Mouse (Mus musculus) CD8-positive naive resting alpha-beta T cell, adult 2 months (primary cell): ENCODE results near the gene Rnf128.
"Not testable (repeated sequence)": the region's sequence is repeated elsewhere in the genome, so short reads cannot be mapped to it uniquely, and the experiment has no call there.

ENCODE experiments used
- DNase-seq, 2 experiments: peaks; one replicate each; pipeline ENCODE4 v3.0.0; 2022; ENCODE audit warnings: low read depth in 2 of 2, low spot score in 2 of 2

Gene Rnf128

DNA sequence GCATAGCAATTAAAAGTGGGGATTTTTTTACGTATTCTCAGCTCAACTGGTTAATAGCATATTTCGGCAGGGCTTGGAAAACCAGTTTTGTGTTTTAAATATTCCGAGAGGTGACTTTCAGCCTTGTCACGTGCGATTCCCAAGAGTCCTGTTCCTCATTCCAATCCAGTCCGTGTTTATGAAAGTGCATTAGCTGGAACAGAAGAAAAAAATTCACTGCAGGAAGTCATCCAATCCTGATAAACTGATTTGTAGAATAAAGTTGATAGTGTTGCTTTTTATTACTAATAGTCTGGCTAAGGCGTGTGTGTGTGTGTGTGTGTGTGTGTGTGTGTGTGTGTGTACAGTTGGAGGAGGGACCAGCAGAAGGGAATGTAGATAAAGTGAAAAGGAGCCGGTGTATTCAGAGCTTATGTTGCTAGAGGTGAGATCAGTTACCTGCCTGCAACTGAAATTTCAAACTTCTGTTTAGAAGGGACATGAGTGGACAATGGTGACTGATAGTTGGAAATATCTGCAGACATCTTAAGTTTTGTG is at the start of gene Rnf128:
Gene Rnf128 (plus strand): TSS at position 392 of the 537 bp plus-strand sequence.
- DNase-seq, result no peak

DNA sequence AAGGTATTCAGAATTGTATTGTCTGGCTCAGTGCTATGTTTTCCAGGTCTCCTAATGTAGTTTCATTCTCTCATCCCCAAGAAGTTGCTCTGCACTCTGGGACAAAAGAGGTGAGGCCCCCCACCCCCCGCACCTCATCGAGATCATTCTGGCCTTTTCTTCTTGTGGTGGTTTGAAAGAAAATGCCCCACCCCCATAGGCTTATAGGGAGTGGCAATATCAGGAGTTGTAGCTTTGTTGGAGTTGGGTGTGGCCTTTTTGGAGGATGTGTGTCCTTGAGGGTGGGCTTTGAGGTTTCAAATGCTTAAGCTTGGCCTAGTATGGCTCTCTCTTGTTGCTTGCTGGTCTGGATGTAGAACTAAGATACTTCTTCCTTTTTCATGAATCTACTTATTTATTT is 47.0 kb upstream of the Rnf128 start:
- no peak for DNase-seq

DNA sequence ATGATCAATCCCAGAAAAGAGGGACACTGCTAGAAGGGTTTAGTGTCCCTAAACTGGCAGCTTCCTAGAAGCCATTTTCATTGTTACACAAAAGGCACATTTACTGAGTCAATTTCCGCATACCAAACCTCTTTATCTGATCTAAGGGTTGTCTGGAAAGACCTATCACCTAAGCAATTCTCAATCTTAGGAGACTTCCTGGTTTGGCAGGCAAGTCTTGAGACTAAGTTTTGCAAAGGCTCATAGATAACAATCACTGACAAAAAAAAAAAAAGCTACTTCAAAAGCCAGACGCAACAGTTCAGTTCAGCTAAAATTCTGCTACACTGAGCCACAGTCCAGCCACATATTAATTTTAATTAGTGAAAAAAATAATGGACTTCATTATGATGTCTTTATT is 43.9 kb upstream of the Rnf128 start:
- DNase-seq, result no peak

DNA sequence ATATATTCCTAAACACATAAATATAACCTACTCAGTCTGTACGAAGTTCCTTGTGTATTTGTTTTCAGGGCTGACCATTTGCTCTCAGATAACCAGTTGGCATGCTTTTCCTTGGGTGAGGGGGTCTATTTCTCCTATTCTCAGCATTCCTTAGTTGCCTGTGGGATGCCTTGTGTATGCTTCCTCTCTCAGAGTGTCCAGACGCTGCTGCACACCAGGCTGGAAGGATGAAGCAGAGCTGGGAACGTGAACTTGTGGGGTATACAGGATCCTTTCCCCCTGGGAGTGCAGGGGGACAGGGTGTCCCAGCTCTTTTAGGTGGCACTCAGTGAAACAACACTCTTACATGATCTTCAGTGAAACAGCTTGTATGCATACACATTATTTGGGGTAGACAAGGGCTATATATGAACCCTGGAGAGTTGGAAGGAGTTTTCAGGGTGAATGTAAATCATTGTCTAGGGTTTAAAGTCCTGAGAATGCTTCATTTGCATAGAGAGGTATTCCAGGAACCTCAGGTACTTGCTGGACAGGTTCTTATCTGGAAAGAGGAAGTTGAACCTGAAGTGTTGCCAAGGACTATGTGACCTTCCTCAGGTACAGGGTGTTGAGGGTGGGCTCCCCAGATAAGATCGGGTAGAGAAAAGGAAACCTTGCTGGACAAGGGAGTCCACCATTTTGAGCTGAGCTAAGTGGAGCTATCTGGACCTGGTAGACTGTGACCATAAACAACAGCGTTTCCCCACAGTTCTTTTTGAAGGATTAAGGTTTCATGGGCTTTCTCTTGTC is 38.6 kb upstream of the Rnf128 start:
- no peak for DNase-seq

DNA sequence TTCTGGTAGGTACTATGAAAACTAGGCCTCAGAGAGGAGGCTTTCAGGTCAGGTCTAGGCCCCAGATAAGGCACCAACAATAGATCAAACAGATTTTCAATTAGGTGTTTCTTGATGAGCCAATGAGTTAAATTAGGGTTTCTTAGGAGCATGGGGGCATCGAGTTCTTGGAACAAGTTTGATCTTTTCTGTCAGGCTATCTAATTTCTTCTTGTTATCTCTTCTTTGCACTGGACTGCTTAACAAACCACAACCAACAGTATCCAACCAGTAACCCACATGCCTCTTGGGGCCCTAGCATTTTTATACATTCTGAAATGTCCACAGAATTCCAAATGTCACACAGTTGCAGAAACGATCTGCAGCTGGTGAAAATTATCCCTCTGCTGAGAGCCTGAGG is 37.4 kb upstream of the Rnf128 start:
- DNase-seq, result no peak

DNA sequence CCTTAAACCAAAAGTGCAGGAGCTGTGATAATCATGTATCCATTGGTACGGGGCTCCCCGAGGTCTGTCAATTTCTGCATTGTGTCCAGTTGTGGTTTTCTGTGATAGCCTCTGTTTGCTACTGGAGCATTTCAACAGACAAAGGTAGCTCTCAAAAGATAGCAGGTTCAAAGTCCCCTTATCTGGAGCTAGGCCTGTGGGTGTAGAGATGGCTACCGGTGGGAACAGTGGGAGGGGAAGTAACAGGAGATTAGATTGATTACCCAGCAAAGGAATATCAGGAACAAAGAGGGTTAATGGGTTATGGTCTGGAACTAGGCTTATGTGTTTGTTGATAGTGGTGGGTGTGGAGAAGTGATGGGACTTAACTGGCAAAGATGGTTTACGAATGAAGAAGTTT is 36.1 kb upstream of the Rnf128 start:
- no peak for DNase-seq

DNA sequence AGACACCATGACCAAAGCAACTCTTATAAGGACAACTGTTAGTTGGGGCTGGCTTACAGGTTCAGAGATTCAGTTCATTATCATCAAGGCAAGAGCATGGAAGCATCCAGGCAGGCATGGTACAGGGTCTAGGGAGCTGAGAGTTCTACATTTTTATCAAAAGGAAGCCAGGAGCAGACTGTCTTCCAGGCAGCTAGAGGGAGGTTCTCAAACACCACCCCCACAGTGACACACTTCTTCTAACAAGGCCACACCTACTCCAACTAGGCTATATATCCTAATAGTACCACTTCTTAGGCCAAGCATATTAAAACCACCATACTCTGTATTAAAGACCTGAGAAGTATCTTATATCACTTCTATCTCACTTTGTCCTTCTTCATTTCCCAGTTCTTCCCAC is 33.4 kb upstream of the Rnf128 start:
- no peak for DNase-seq

DNA sequence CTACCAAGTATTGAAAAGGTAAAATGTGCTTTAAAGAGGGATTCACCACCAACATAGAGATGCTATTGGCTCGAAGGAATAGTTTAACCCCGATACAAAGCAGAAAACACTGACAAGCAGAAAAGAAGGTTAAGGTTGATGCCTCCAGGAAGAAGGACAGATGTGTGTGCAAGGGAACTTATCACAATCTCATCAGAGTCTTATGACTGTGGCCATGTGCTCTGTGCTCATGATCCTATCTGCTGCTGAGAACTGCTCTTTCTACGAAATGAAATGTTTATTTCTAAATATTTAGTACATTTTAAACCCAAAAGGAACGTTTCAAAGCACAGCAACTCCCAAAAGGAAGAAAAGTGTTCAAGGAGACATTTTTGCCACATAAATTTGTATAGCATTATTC is 30.8 kb upstream of the Rnf128 start:
- DNase-seq, result no peak

DNA sequence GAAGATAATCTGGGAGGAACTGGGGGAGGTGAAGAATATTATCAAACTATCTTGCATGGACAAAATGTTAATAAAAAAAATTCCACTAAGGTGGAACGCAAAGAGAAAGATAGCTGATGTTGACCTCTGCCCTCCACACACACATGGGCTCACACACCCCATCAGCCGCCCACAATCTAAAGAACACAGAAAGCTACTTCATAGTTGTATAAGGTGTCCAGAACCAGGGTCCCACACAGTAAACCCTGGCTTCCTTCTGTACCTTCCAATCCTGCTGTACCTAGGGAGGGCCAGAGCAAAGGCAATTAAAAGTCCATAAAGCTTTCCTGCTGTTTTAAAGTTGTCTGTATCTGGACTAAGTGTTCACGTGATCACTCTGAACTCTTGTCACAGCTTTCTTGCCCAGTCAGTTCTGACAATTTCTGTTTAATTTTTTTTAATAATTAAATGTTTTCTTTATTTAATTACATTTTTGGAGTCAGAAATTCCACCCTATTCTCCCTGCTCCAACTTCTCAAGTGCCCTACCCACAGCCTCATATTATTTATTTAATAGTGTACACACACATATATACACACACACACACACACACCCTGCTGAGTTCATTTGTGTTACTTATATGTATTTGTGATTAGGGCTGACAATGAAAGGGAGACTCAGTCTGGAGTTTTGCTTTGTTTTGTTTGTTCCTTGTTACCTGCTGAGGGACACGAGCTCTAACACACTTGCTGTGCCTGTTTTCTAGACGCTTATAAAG is 25.3 kb upstream of the Rnf128 start:
- no peak for DNase-seq

DNA sequence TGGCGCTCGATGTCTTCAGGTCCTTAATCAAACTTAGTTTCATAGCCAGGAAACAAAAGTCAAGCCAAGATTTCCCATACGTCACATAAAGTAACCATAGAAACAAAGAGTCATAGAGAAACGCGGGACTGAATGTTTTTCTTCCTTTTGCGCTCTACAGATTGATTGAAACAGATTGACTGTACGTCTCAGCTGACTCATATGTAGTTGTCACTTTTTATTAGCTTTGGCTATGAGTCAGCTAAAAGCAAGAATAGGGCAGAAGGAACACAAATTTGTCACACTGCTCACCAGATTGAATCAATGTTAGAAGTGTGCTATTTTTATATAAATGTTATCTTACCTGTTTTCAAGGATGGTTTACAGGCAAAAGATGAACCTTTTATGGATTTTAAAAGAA is 19.4 kb upstream of the Rnf128 start:
- DNase-seq, result no peak

DNA sequence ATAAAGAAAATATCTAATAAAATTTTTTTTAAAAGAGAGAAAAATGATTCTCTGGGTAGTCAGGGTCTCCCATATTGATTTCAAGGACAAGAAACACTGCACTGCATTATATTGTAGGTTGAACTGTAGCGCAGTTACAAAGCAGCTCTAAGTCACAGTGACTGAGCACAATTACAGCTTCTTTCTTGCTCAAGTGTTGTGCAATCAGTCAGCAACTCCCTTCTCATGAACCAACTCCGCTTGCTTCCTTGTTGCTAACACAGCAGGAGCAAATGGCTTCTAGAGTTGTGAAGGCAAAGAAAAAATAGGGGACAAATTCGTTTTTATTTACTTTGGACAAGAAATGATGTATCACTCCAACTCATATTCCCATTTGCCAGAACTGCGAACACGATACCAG is 12.7 kb upstream of the Rnf128 start:
- no peak for DNase-seq

DNA sequence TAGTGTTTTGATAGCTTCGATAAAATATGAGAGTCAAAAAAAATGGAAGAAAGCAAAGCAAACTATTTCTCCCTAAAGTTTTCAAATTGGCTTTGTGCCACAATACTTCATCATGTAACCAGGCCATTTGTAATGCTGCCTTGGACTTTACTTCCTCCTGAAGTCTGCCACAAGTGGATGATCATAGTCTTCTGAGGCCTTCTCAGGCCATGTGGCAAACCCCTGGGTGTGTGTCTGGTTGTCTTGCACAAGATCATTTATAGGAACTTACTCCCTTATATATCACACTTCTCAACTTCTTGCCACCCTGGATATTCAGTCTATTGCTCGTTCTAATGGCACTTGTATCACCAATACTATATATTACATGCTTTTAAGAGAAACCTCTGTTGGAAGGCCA is 11.0 kb upstream of the Rnf128 start:
- no peak for DNase-seq

DNA sequence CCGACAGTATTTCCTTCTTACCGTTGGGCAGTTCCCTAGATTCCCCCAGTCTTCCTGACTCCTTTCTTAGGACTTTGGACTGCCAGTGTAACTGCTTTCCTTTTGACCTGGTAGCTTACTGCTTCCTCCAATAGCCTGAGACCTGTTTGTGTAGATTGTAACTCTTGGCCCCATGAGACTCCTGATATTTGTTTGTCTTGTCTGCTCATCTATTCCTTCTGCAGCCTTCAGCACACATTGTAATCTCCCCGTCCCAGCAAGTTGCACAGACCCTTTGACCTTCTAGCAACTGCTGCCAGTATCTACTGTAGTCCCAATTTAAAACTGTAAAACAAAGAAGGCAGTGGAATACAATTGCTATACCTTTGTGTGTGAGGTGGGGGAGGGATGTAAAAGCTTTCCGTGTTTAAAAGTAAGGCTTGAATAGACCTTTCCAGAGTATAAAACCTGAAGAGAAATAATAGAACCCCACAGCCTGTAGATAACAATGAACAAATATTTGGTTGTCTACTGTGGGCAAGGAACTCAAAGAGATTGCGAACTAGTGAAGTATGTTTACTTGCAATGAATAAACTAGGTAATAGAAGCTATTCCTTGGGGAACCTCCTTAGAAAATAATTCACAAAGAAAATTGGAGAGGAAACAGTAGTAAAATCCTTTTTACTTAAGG is 726 bp upstream of the Rnf128 start:
- no peak for DNase-seq

DNA sequence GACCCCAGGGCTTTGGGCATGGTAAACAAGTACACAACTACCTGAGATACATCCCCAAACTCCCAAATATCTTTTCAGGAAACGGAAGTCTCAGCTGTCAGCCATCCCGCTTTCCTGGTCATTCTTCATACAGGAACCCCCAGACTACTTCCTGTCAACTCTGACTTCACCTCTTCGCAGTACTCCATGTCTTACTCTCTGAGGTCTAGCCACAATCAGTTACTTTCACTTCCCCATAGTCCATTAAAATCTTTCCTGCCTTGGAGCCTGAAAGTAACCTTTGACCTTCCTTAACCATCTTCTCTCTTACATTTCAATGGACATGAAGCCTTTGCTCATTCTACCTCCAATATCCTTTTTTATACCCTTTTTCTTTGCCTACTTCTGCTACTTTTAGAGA is 6.9 kb downstream of the Rnf128 start:
- DNase-seq, result no peak

DNA sequence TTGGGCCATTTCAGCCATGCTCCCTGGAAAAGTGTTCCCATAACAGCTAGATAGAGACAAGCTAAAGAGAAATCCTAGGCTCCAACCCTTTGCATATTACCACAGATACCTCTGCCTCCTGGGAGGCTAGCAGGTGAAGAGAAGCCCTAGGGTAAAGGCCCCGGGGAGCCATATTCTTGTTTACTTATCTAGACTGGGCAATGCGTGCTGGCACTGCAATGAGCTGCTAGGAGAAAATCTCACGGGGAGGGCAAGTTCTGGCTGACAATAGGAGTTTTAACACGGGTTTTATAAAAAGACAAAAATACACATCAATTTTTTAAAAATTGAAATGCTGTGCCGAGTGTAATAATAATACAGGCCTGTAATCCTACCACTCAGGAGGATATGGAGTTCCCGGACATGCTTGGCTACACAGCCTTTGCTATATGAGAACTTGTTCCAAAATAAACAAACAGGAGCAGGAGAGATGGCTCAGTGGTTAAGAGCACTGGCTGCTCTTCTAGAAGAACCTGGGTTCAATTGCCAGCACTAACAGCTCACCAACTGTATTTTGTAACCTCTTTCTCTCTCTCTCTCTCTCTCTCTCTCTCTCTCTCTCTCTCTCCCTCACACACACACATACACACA is 15.6 kb downstream of the Rnf128 start:
- no peak for DNase-seq

DNA sequence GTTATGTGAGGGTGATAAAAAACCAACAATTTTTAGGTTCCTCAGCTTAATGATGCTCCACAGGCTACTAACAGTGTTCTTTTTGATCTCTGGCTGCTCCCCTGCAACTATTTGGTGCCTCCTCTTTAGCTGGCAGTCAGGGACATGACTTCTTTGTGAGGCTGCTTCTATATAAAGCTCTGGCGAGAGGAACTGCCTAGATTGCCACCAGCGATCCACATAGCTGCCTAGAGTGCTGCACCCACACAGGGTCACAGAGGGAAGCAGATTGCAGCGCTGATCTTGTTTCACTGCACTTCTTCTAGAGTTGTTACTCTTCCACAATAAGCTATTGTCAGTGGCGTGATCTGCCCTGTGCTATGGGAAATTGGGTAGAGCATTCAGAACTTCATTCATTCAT is 20.5 kb downstream of the Rnf128 start:
- DNase-seq, result no peak

DNA sequence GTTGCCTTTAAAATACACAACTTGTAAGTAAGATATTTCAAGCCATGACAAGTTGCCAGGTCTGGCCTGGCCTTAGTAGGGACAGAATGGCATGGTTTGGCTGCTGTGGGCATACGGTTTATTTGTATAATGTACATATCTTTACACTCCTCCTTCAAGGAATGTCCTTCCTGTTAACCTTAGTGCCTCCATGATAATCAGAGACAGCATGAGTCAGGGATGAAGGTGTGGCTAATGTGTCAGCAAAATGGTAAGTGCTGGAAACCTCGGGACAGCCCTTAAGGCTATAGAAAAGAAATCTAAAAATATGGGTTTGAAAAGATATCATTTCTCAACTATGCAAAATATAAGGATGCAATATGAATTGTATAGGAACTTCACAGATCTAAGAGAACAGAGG is 23.6 kb downstream of the Rnf128 start:
- not testable (repeated sequence) for DNase-seq

DNA sequence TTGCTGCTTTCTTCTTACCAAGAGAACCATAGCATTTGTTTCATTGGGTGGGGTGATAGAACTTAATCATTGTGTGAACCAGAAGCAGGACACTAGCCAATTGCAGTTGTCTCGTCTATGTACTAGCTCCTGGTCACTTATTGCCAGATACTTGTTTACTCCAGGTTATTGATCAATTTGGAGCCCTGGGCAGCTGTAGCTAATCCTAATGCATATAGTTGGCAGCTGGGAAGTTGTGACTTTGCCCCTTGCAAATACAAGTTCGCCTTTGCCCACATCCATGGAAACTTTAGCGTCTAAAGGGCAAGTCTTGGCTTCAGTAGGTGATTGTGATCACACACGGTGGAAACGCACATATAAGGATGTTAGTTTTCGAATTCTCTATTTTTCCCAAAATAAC is 33.3 kb downstream of the Rnf128 start:
- no peak for DNase-seq

DNA sequence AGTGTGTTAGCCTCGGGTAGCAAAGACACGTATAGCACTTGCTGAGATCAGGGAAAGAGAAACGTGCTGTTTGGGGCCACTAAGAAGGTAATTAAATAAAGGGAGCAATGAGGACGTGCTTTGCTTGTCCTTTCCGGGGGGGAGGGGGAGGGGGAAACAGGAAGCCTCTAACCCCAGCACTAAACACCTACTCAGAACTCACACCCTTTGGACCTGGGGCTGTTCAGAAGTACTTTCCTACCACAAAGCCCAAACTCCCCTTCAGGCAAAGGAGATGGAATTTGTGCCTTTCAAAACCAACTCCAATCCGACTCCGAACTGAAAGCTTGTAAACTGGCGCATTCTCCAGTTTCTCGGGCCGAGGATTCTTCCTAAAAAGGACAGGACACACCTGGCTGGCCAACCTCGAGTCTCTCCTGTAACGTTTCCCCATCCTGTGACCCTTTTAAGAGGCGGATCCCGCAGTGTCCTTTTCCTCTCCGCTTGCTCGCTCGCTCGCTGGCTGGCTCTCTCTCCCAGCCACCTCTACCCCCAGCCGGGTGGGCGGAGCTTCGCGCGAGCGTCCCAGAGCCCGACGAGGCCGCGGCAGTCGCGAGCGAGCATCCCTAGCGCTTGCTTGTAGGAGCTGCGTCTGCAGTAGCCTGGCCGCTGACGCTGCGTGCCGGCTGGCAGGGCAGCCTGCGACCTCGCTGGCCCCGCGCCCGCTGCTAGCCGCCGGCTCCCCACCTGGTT is 47.1 kb downstream of the Rnf128 start:
- peak; percentile 45 to 50 for DNase-seq

DNA sequence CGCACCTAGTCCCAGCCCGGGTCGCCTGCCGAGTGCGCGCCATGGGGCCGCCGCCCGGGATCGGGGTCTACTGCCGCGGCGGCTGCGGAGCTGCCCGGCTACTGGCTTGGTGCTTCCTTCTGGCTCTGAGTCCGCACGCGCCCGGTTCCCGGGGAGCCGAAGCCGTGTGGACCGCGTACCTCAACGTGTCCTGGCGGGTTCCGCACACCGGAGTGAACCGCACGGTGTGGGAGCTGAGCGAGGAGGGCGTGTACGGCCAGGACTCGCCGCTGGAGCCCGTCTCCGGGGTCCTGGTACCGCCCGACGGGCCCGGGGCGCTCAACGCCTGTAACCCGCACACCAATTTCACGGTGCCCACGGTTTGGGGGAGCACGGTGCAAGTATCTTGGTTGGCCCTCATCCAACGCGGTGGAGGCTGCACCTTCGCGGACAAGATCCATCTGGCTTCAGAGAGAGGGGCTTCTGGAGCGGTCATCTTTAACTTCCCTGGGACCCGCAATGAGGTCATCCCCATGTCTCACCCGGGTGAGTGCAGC is 47.7 kb downstream of the Rnf128 start:
- peak; percentile 2 for DNase-seq
